Mouse (Mus musculus) embryonic facial prominence, embryonic 12.5 days (tissue): ENCODE data around the gene Gm19402. TPM values are rescaled to one million over a fixed set of nuclear protein-coding genes. Genes with fewer than 3 reads are reported as not detected.
"Not testable (repeated sequence)": the region's sequence is repeated elsewhere in the genome, so short reads cannot be mapped to it uniquely, and the experiment has no call there.

ENCODE experiments used
- ATAC-seq: fragments of 200-750 bp; cut with Nextera tagmentation; 2 replicates; pipeline ENCODE4 v1.8.0; 2017; ENCODE audit not compliant: insufficient number of reproducible peaks, insufficient read depth, low FRiP score, low TSS enrichment
- H3K27ac ChIP-seq: fragments of 300-500 bp; sonication (generic); 2 replicates; pipeline ENCODE4 v1.5.1; 2016; ENCODE audit warnings: mild to moderate bottlenecking
- H3K27me3 ChIP-seq: fragments of 300-500 bp; sonication (generic); 2 replicates; pipeline ENCODE4 v1.6.1; 2016; ENCODE audit warnings: mild to moderate bottlenecking, moderate library complexity
- H3K36me3 ChIP-seq: fragments of 300-500 bp; sonication (generic); 2 replicates; pipeline ENCODE4 v1.6.1; 2016; ENCODE audit warnings: mild to moderate bottlenecking
- H3K4me1 ChIP-seq: fragments of 300-500 bp; sonication (generic); 2 replicates; pipeline ENCODE4 v1.6.1; 2016
- H3K4me2 ChIP-seq: fragments of 300-500 bp; sonication (generic); replicated peaks from 2 replicates; pipeline ENCODE4 v1.6.1; 2016; ENCODE audit warnings: mild to moderate bottlenecking, moderate library complexity
- H3K4me3 ChIP-seq: fragments of 300-500 bp; sonication (generic); 2 replicates; pipeline ENCODE4 v1.5.1; 2016; ENCODE audit warnings: mild to moderate bottlenecking
- H3K9ac ChIP-seq: fragments of 300-500 bp; sonication (generic); 2 replicates; pipeline ENCODE4 v1.6.1; 2016; ENCODE audit warnings: mild to moderate bottlenecking, moderate library complexity
- H3K9me3 ChIP-seq: fragments of 300-500 bp; sonication (generic); 2 replicates; pipeline ENCODE4 v1.6.1; 2016; ENCODE audit warnings: mild to moderate bottlenecking, moderate library complexity
- WGBS: fragments of 180-500 bp; shearing (Covaris S2); methylation state at CpG from one replicate; pipeline ENCODE4 v1.1.7; 2016; 5-methylcytosine and 5-hydroxymethylcytosine counted together
- polyA plus RNA-seq: library from polyadenylated mRNA; unstranded; fragments of >200 nt; fragmentation: Nextera tagmentation; extraction: Ambion mirVana; gene quantifications from 2 replicates; pipeline ENCODE4 v1.2.1, GENCODE M21; 2016

Gene Gm19402
- polyA plus RNA-seq, result not detected in 2 replicates

- H3K4me1 ChIP-seq, ATAC-seq, H3K36me3 ChIP-seq, H3K4me3 ChIP-seq, H3K27ac ChIP-seq, H3K9me3 ChIP-seq, H3K9ac ChIP-seq, H3K4me2 ChIP-seq: not testable (repeated sequence)
- WGBS, result 71% methylated on average over 3 of the region's 3 CpGs
- peaks cover 48% of the 10 kb centered on the region for H3K27me3 ChIP-seq
These were observed at the start of gene Gm19402 for GRCm38 (mm10) chr10:77690356-77690807. TSS of gene Gm19402 (minus strand) at chr10:77690757.

GRCm38 (mm10) chr10:77738929-77739328, 48.4 kb upstream of the Gm19402 start:
- WGBS, result 88% methylated on average over 4 of the region's 4 CpGs
- H3K36me3 ChIP-seq, result no peaks in the 10 kb centered on the region
- no peak overlapping the region for H3K9ac ChIP-seq
- no peak overlapping the region for H3K4me2 ChIP-seq
- ATAC-seq, result no peak
- H3K4me1 ChIP-seq, result peaks cover 3% of the 10 kb centered on the region; the same call in 1 of the 2 replicates
- H3K9me3 ChIP-seq, result 0 out of 2 replicates have a peak, but pooled peaks cover 8% of the 10 kb centered on the region
- no peaks in the 10 kb centered on the region for H3K27me3 ChIP-seq
- H3K27ac ChIP-seq, result no peak overlapping the region
- no peak overlapping the region for H3K4me3 ChIP-seq

- no peaks in the 10 kb centered on the region for H3K27me3 ChIP-seq
- 84% methylated on average over 1 of the region's 1 CpGs for WGBS
- no peak overlapping the region for H3K4me3 ChIP-seq
- no peak overlapping the region for H3K9ac ChIP-seq
- no peak overlapping the region for H3K27ac ChIP-seq
- 0 out of 2 replicates have a peak, but pooled peaks cover 8% of the 10 kb centered on the region for H3K9me3 ChIP-seq
- no peaks in the 10 kb centered on the region for H3K36me3 ChIP-seq
- no peak overlapping the region for H3K4me2 ChIP-seq
- no peak for ATAC-seq
- no peaks in the 10 kb centered on the region for H3K4me1 ChIP-seq
These were observed 45.4 kb upstream of the Gm19402 start for GRCm38 (mm10) chr10:77735928-77736327.

- ATAC-seq, result no peak
- no peak overlapping the region for H3K27ac ChIP-seq
- no peaks in the 10 kb centered on the region for H3K9me3 ChIP-seq
- H3K36me3 ChIP-seq, result no peaks in the 10 kb centered on the region
- WGBS, result 53% methylated on average over 4 of the region's 4 CpGs
- H3K4me1 ChIP-seq, result no peaks in the 10 kb centered on the region
- no peaks in the 10 kb centered on the region for H3K27me3 ChIP-seq
- H3K4me2 ChIP-seq, result no peak overlapping the region
- no peak overlapping the region for H3K4me3 ChIP-seq
- no peak overlapping the region for H3K9ac ChIP-seq
These were observed 38.7 kb upstream of the Gm19402 start for GRCm38 (mm10) chr10:77729241-77729640.

- WGBS, result 61% methylated on average over 4 of the region's 4 CpGs
- H3K27ac ChIP-seq, result no peak overlapping the region
- ATAC-seq, result no peak
These were observed 37.7 kb upstream of the Gm19402 start for GRCm38 (mm10) chr10:77728280-77728679.

GRCm38 (mm10) chr10:77726186-77726585, 35.6 kb upstream of the Gm19402 start, which contains the start of gene Gm10100:
TSS of gene Gm10100 (plus strand) at chr10:77726486.
- WGBS, result 39% methylated on average over 3 of the region's 3 CpGs
- Histone ChIP-seq H3K27ac (no peak within 1 kb of the TSS), H3K4me3 (no peak within 1 kb of the TSS), H3K9ac (no peak within 1 kb of the TSS), H3K36me3 (no peaks in the 10 kb centered on the region), H3K4me2 (no peak within 1 kb of the TSS), H3K27me3 (no peaks in the 10 kb centered on the region), H3K9me3 (no peaks in the 10 kb centered on the region), H3K4me1 (no peaks in the 10 kb centered on the region)
- no peak for ATAC-seq

More at GRCm38 (mm10) chr10:77728280-77728679, 37.7 kb upstream of the Gm19402 start:
- Histone ChIP-seq H3K4me1 (no peaks in the 10 kb centered on the region), H3K36me3 (no peaks in the 10 kb centered on the region), H3K4me3 (no peak overlapping the region), H3K27me3 (no peaks in the 10 kb centered on the region), H3K9me3 (no peaks in the 10 kb centered on the region), H3K4me2 (no peak overlapping the region), H3K9ac (no peak overlapping the region)

- H3K4me3 ChIP-seq, result no peak overlapping the region
- no peaks in the 10 kb centered on the region for H3K36me3 ChIP-seq
These were observed 34.3 kb upstream of the Gm19402 start for GRCm38 (mm10) chr10:77724855-77725254.

GRCm38 (mm10) chr10:77720299-77720698, 29.7 kb upstream of the Gm19402 start, which contains the start of gene Krtap12-1:
TSS of gene Krtap12-1 (plus strand) at chr10:77720599.
- not testable (repeated sequence) for ATAC-seq
- 85% methylated on average over 1 of the region's 1 CpGs for WGBS

More at GRCm38 (mm10) chr10:77724855-77725254, 34.3 kb upstream of the Gm19402 start:
- H3K4me1 ChIP-seq, result no peaks in the 10 kb centered on the region
- H3K27ac ChIP-seq, result no peak overlapping the region
- ATAC-seq, result no peak
- no peaks in the 10 kb centered on the region; the same call in 1 of the 2 replicates for H3K9me3 ChIP-seq
- H3K27me3 ChIP-seq, result no peaks in the 10 kb centered on the region
- no peak overlapping the region for H3K9ac ChIP-seq
- no peak overlapping the region for H3K4me2 ChIP-seq
- 68% methylated on average over 8 of the region's 8 CpGs for WGBS

GRCm38 (mm10) chr10:77715507-77715906, 24.9 kb upstream of the Gm19402 start, which contains the start of gene Gm10142:
TSS of gene Gm10142 (plus strand) at chr10:77715807.
- no peak for ATAC-seq
- Histone ChIP-seq H3K4me2 (no peak within 1 kb of the TSS), H3K9ac (no peak within 1 kb of the TSS), H3K27me3 (no peaks in the 10 kb centered on the region), H3K9me3 (no peaks in the 10 kb centered on the region; the same call in 1 of the 2 replicates), H3K36me3 (no peaks in the 10 kb centered on the region), H3K4me1 (no peaks in the 10 kb centered on the region), H3K4me3 (no peak within 1 kb of the TSS), H3K27ac (no peak within 1 kb of the TSS)
- 63% methylated on average over 1 of the region's 1 CpGs for WGBS

More at GRCm38 (mm10) chr10:77720299-77720698, 29.7 kb upstream of the Gm19402 start, which contains the start of gene Krtap12-1:
- not testable (repeated sequence) for H3K9ac ChIP-seq, H3K27ac ChIP-seq, H3K4me2 ChIP-seq, H3K4me3 ChIP-seq, H3K4me1 ChIP-seq, H3K27me3 ChIP-seq, H3K9me3 ChIP-seq, H3K36me3 ChIP-seq

GRCm38 (mm10) chr10:77713734-77714133, 23.2 kb upstream of the Gm19402 start:
- Histone ChIP-seq H3K4me2 (no peak overlapping the region), H3K9me3 (no peaks in the 10 kb centered on the region), H3K4me3 (no peak overlapping the region), H3K27me3 (no peaks in the 10 kb centered on the region), H3K9ac (no peak overlapping the region), H3K27ac (no peak overlapping the region), H3K4me1 (no peaks in the 10 kb centered on the region), H3K36me3 (no peaks in the 10 kb centered on the region)
- no peak for ATAC-seq
- 54% methylated on average over 4 of the region's 4 CpGs for WGBS

GRCm38 (mm10) chr10:77711157-77711556, 20.6 kb upstream of the Gm19402 start, which contains the start of gene Gm10024:
TSS of gene Gm10024 (plus strand) at chr10:77711457.
- not testable (repeated sequence) for H3K27ac ChIP-seq, ATAC-seq, H3K4me1 ChIP-seq, H3K4me2 ChIP-seq, H3K4me3 ChIP-seq, H3K36me3 ChIP-seq, H3K9ac ChIP-seq, H3K9me3 ChIP-seq, H3K27me3 ChIP-seq

GRCm38 (mm10) chr10:77709831-77710230, 19.3 kb upstream of the Gm19402 start:
- no peaks in the 10 kb centered on the region for H3K27me3 ChIP-seq
- 79% methylated on average over 3 of the region's 3 CpGs for WGBS
- H3K36me3 ChIP-seq, result no peaks in the 10 kb centered on the region
- H3K27ac ChIP-seq, result no peak overlapping the region
- peaks cover 8% of the 10 kb centered on the region for H3K9me3 ChIP-seq
- no peak overlapping the region for H3K4me3 ChIP-seq
- H3K4me1 ChIP-seq, result no peaks in the 10 kb centered on the region
- ATAC-seq, result no peak
- H3K9ac ChIP-seq, result no peak overlapping the region
- H3K4me2 ChIP-seq, result no peak overlapping the region
